Mouse (Mus musculus) bone marrow, adult 2 months (tissue): ENCODE results near the gene Cdk5rap3. TPM values are rescaled to one million over a fixed set of nuclear protein-coding genes. Genes with fewer than 3 reads are reported as not detected.

ENCODE experiments used
- H3K27ac ChIP-seq: fragments of 200-500 bp; 2 replicates; pipeline ENCODE4 v1.5.1; 2012; ENCODE audit warnings: low read depth, mild to moderate bottlenecking, control low read depth, inconsistent platforms, low read length; ENCODE audit not compliant: control insufficient read depth, poor library complexity, insufficient read depth
- H3K4me1 ChIP-seq: fragments of 200-500 bp; 2 replicates; pipeline ENCODE4 v1.6.1; 2011; ENCODE audit warnings: low read length; ENCODE audit not compliant: control insufficient read depth, insufficient read depth
- H3K4me3 ChIP-seq: fragments of 200-500 bp; replicated peaks from 2 replicates; pipeline ENCODE3; 2011; ENCODE audit warnings: mild to moderate bottlenecking, low read depth, low read length, control low read depth; ENCODE audit not compliant: control insufficient read depth
- CTCF ChIP-seq: fragments of 200-500 bp; IDR thresholded peaks from 2 replicates; pipeline ENCODE4 v1.5.1; 2011; ENCODE audit warnings: low read length, control low read depth; ENCODE audit not compliant: control insufficient read depth, insufficient read depth
- POLR2A ChIP-seq: fragments of 200-500 bp; IDR thresholded peaks from 2 replicates; pipeline ENCODE4 v1.6.1; 2011; ENCODE audit warnings: low read depth, mild to moderate bottlenecking, control low read depth, low read length, borderline replicate concordance; ENCODE audit not compliant: control insufficient read depth
- WGBS: fragments of 180-500 bp; shearing (Covaris S2); methylation state at CpG from one replicate; pipeline ENCODE4 v1.1.7; 2018; 5-methylcytosine and 5-hydroxymethylcytosine counted together
- polyA plus RNA-seq: library from polyadenylated mRNA; stranded (reverse); fragments of >200 nt; gene quantifications from 2 replicates; pipeline ENCODE4 v1.2.4, GENCODE M21; 2011; ENCODE audit warnings: low replicate concordance; ENCODE audit not compliant: missing spikeins, insufficient read depth, insufficient read length

Cdk5rap3 gene
- polyA plus RNA-seq, 1 experiment, result 39.4 TPM

- Histone ChIP-seq H3K4me1 (no peaks in the 10 kb centered on the region; the same call in 1 of the 2 replicates), H3K27ac (no peak overlapping the region), H3K4me3 (no peak overlapping the region)
- 65% methylated on average over 26 of the region's 26 CpGs for whole genome bisulfite sequencing
- TF ChIP-seq CTCF, result no peak
- no peak for TF ChIP-seq POLR2A
Measured at GRCm38 (mm10) chr11:96863206-96863995, 52.9 kb downstream of the Cdk5rap3 start.

DNA sequence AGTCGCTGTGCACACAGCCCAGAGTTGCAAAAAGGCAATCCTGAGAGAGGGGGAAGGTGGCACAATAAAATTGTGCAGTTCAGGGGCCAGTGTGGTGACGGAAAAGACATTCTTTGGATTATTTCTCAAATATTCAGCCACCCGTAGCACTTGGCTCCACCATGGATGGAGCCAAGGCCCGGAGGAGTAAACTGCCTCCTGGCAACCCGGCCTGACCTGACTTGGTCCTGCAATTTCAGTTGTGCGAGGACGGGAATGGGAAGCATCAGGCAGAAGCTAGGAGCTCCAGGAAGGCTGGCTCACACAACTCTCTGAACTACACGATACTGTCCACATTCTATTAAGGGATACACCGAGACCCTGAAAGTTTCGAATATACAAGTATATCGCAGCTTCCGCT lies 53.8 kb downstream of the Cdk5rap3 start:
- TF ChIP-seq POLR2A (no peak), CTCF (no peak)
- no peak overlapping the region for H3K4me3 ChIP-seq
- H3K27ac ChIP-seq, result no peak overlapping the region
- WGBS, result 90% methylated on average over 12 of the region's 12 CpGs
- H3K4me1 ChIP-seq, result no peaks in the 10 kb centered on the region; the same call in 1 of the 2 replicates

DNA sequence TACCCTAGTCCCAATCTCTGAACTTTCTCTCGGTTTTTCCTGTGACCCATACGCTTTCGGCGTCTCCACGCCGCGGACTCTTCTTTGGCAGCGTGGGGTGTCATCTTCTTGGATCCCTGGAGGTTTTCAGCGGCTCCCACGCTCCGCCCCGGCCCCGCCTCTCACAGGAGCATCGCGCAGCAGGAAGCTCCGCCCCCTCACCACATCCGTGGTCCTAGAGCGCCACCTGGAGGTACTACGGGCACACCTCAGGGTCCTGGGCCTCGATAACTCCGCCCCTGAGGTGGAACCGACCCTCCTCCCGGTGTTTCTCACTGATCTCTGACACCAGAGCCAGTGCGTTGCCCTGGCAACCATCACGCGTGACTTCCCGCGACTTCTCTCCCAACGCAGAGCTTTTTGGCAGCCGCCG lies 54.4 kb downstream of the Cdk5rap3 start:
- peak; percentile 46; the same call in 1 of the 2 replicates for TF ChIP-seq POLR2A
- peak; percentile 97 for TF ChIP-seq CTCF
- Histone ChIP-seq H3K4me1 (no peaks in the 10 kb centered on the region; the same call in 1 of the 2 replicates), H3K27ac (no peak overlapping the region), H3K4me3 (peak overlapping the region; percentile 36)
- WGBS, result under 1% methylated on average over 31 of the region's 31 CpGs

GRCm38 (mm10) chr11:96861446-96861845 lies 54.9 kb downstream of the Cdk5rap3 start:
- TF ChIP-seq CTCF (no peak), POLR2A (no peak)
- no peaks in the 10 kb centered on the region; the same call in 1 of the 2 replicates for H3K4me1 ChIP-seq
- 4% methylated on average over 20 of the region's 20 CpGs for WGBS
- peak overlapping the region; percentile 36 for H3K4me3 ChIP-seq
- H3K27ac ChIP-seq, result no peak overlapping the region

GRCm38 (mm10) chr11:96860564-96860963 lies 55.7 kb downstream of the Cdk5rap3 start:
- no peaks in the 10 kb centered on the region; the same call in 1 of the 2 replicates for H3K4me1 ChIP-seq
- no peak overlapping the region for H3K27ac ChIP-seq
- TF ChIP-seq CTCF, result peak; percentile 94
- TF ChIP-seq POLR2A, result no peak
- WGBS, result 19% methylated on average over 8 of the region's 8 CpGs
- H3K4me3 ChIP-seq, result no peak overlapping the region

DNA sequence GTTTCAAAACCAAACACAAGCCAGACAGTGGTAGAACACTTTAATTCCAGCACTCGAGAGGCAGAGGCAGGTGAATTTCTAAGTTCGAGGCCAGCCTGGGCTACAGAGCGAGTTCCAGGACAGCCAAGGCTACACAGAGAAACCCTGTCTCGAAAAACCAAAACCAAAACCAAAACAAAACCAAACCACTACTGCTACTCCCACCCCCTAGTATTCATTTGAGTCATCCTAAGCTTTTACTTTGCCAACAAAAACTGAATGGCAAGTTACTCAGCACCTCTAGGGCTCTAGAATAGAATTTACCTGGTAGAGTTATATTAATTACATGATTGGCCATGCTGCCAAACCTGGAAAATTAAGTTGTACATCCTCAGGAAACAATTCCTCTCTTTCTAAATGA lies 56.7 kb downstream of the Cdk5rap3 start:
- WGBS, result 53% methylated on average over 4 of the region's 4 CpGs
- H3K27ac ChIP-seq, result no peak overlapping the region
- no peak for TF ChIP-seq POLR2A
- TF ChIP-seq CTCF, result no peak
- H3K4me1 ChIP-seq, result no peaks in the 10 kb centered on the region; the same call in 1 of the 2 replicates
- H3K4me3 ChIP-seq, result no peak overlapping the region

- no peak overlapping the region for H3K27ac ChIP-seq
- H3K4me3 ChIP-seq, result no peak overlapping the region
- TF ChIP-seq CTCF (no peak), POLR2A (no peak)
- no peaks in the 10 kb centered on the region; the same call in 1 of the 2 replicates for H3K4me1 ChIP-seq
- 77% methylated on average over 5 of the region's 5 CpGs for WGBS
Measured at GRCm38 (mm10) chr11:96857446-96857845, 58.9 kb downstream of the Cdk5rap3 start.

Other genes with a start within 250 kb of the Cdk5rap3 start
- 27.5 and 37.0 TPM in 2 replicates for gene Snx11, start 138.9 kb downstream of the Cdk5rap3 start, polyA plus RNA-seq
- gene Cbx1, start 127.4 kb downstream of the Cdk5rap3 start, polyA plus RNA-seq, result 43.1 and 60.2 TPM in 2 replicates
- 36.7 and 54.1 TPM in 2 replicates for gene Nfe2l1, start 86.5 kb downstream of the Cdk5rap3 start, polyA plus RNA-seq
- gene Copz2, start 66.6 kb downstream of the Cdk5rap3 start, polyA plus RNA-seq, result 6.0 and 19.2 TPM in 2 replicates
- not detected in 2 replicates for gene Prr15l, start 11.6 kb upstream of the Cdk5rap3 start, polyA plus RNA-seq
- gene Pnpo, start 27.5 kb upstream of the Cdk5rap3 start, polyA plus RNA-seq, result 65.6 and 132 TPM in 2 replicates
- 14.6 and 16.9 TPM in 2 replicates for gene Sp2, start 66.5 kb upstream of the Cdk5rap3 start, polyA plus RNA-seq
- 1.00 TPM in 1 of 2 replicates, not detected in the other for gene Sp6, start 96.9 kb upstream of the Cdk5rap3 start, polyA plus RNA-seq
- gene Scrn2, start 113.4 kb upstream of the Cdk5rap3 start, polyA plus RNA-seq, result 3.0 and 6.7 TPM in 2 replicates
- gene Lrrc46, start 124.9 kb upstream of the Cdk5rap3 start, polyA plus RNA-seq, result not detected in 2 replicates
- gene Mrpl10, start 125.1 kb upstream of the Cdk5rap3 start, polyA plus RNA-seq, result 21.1 and 25.1 TPM in 2 replicates
- 8.2 and 17.7 TPM in 2 replicates for gene Osbpl7, start 134.1 kb upstream of the Cdk5rap3 start, polyA plus RNA-seq
- 0.77 and 2.2 TPM in 2 replicates for gene Tbx21, start 198.8 kb upstream of the Cdk5rap3 start, polyA plus RNA-seq
- 6.3 and 16.6 TPM in 2 replicates for gene Tbkbp1, start 235.0 kb upstream of the Cdk5rap3 start, polyA plus RNA-seq